13 mouse cellular contexts compared by ENCODE assay signal in the genomic region with DNA sequence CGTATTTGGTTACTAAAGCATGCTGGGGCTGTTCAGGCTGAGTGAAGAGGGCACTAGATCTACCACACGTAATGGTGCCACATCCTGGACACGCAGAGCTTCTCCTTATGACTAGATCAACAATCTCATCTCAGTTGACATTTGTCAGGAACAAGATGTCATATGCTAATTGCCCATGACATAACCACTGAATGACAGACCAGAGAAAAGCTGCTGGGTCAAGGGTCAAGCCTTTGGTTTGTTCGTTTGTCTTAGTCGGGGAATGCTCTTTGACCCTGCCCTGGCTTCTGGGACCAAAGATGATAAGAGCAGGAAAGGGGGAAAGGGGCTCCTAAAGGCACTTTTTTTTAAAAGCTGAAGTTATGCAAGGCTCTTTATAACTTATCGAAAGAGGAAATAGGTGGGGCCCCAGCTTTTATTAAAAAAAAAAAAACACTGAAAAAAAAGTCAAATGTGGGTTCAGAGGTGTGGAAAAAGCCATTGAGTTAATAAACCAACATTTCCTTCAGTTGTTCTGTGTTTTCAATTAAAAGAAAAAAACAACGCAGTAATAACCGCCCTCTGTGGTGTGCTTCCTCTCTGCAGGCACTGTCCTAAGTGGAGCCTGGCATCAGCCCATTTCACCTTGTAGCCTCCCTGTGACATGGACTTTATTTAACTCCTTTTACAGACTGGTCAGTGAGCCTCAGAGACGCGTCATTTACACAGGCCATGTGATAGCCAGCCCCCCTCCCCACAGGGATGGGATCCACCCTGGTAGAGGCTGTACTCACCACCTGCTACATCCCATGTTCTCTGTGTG. TPM values are rescaled to one million over a fixed set of nuclear protein-coding genes. Genes with fewer than 3 reads are reported as not detected.
A peak's percentile ranks its signal among the peaks of the same experiment; 100 is the strongest.
DNase-seq lines count a peak whose midpoint lies in the region; ATAC-seq and TF ChIP-seq lines count a peak whose summit lies in the region.
"Had no signal": no experiment of that assay in that cellular context is flagged by ENCODE, and none has a peak within 500 bp of the region (broad histone marks: within the 10 kb centered on the region; RNA-seq: fewer than 3 reads in every experiment).

No protein-coding gene starts in this region.

- peaks cover 5% of the 10 kb centered on the region; the same call in 1 of the 2 replicates for H3K4me1 ChIP-seq in liver, adult 2 months (ENCODE audit: control insufficient read depth, insufficient read depth, low read length)
- H3K4me1 ChIP-seq in liver, embryonic 11.5 days (replicated peaks; ENCODE audit: control insufficient read depth, insufficient read depth, low read length), result peaks cover 2% of the 10 kb centered on the region; the same call in 1 of the 2 replicates
- H3K4me1 ChIP-seq in forebrain, embryonic 16.5 days (replicated peaks; ENCODE audit: control insufficient read depth, insufficient read depth, low read length), result no peaks in the 10 kb centered on the region
- H3K4me1 ChIP-seq in hindbrain, postnatal 0 days (ENCODE audit: insufficient read depth, low read length), result no peaks in the 10 kb centered on the region
- H3K4me1 ChIP-seq: embryonic facial prominence, embryonic 12.5 days; forebrain, embryonic 15.5 days; hindbrain, embryonic 13.5 days; limb, embryonic 13.5 days; neural tube, embryonic 13.5 days had no signal

- no peak overlapping the region for H3K9ac ChIP-seq in liver, adult 2 months (ENCODE audit: low read depth, low read length)
- H3K9ac ChIP-seq in liver, embryonic 11.5 days (ENCODE audit: low read depth, low read length), result no peak overlapping the region
- H3K9ac ChIP-seq in forebrain, embryonic 16.5 days (replicated peaks; ENCODE audit: low read depth, low read length), result no peak overlapping the region
- no peak overlapping the region for H3K9ac ChIP-seq in hindbrain, postnatal 0 days (replicated peaks; ENCODE audit: low read length)
- H3K9ac ChIP-seq: embryonic facial prominence, embryonic 12.5 days; forebrain, embryonic 15.5 days; hindbrain, embryonic 13.5 days; limb, embryonic 13.5 days; neural tube, embryonic 13.5 days had no signal

- no peaks in the 10 kb centered on the region for H3K27me3 ChIP-seq in liver, adult 2 months (ENCODE audit: control insufficient read depth, insufficient read depth, low read length)
- H3K27me3 ChIP-seq in liver, embryonic 11.5 days (replicated peaks; ENCODE audit: control insufficient read depth, insufficient read depth, low read length), result no peaks in the 10 kb centered on the region
- H3K27me3 ChIP-seq in forebrain, embryonic 16.5 days (replicated peaks; ENCODE audit: control insufficient read depth, insufficient read depth, low read length), result no peaks in the 10 kb centered on the region
- no peaks in the 10 kb centered on the region for H3K27me3 ChIP-seq in hindbrain, postnatal 0 days (ENCODE audit: insufficient read depth, low read length)
- H3K27me3 ChIP-seq: embryonic facial prominence, embryonic 12.5 days; forebrain, embryonic 15.5 days; limb, embryonic 13.5 days; neural tube, embryonic 13.5 days had no signal

- no peak for TF ChIP-seq POLR2A in liver, adult 2 months (IDR thresholded peaks at IDR 0.05; ENCODE audit: extremely low read depth, insufficient read depth, low read length)

- H3K36me3 ChIP-seq in liver, adult 2 months (ENCODE audit: control insufficient read depth, insufficient read depth, low read length), result no peaks in the 10 kb centered on the region
- H3K36me3 ChIP-seq in liver, embryonic 11.5 days (ENCODE audit: control insufficient read depth, insufficient read depth, low read length), result no peaks in the 10 kb centered on the region
- H3K36me3 ChIP-seq in forebrain, embryonic 16.5 days (ENCODE audit: control insufficient read depth, insufficient read depth), result no peaks in the 10 kb centered on the region
- H3K36me3 ChIP-seq in hindbrain, postnatal 0 days (ENCODE audit: insufficient read depth, low read length), result no peaks in the 10 kb centered on the region
- H3K36me3 ChIP-seq: embryonic facial prominence, embryonic 12.5 days; forebrain, embryonic 15.5 days; hindbrain, embryonic 13.5 days; limb, embryonic 13.5 days; neural tube, embryonic 13.5 days had no signal

- no peaks in the 10 kb centered on the region for H3K9me3 ChIP-seq in liver, embryonic 11.5 days (ENCODE audit: control insufficient read depth, low read length)
- no peaks in the 10 kb centered on the region for H3K9me3 ChIP-seq in forebrain, embryonic 16.5 days (ENCODE audit: control insufficient read depth, low read length)
- H3K9me3 ChIP-seq in hindbrain, postnatal 0 days (ENCODE audit: low read length), result no peaks in the 10 kb centered on the region
- H3K9me3 ChIP-seq: embryonic facial prominence, embryonic 12.5 days; forebrain, embryonic 15.5 days; hindbrain, embryonic 13.5 days; limb, embryonic 13.5 days; neural tube, embryonic 13.5 days had no signal

- 31% methylated on average over 10 of the region's 10 CpGs for whole genome bisulfite sequencing in liver, adult 2 months
- WGBS in liver, embryonic 11.5 days, result 41% methylated on average over 10 of the region's 10 CpGs
- WGBS in forebrain, embryonic 16.5 days, result 73% methylated on average over 10 of the region's 10 CpGs
- WGBS in hindbrain, postnatal 0 days, result 39% methylated on average over 10 of the region's 10 CpGs

- ATAC-seq in liver, embryonic 11.5 days (replicated peaks; ENCODE audit: low FRiP score), result no peak
- ATAC-seq in CD4-positive, CD25-positive, alpha-beta regulatory T cell, adult 4 months, result peak; percentile 79
- ATAC-seq in forebrain, embryonic 16.5 days, result no peak
- no peak for ATAC-seq in hindbrain, postnatal 0 days
- ATAC-seq: forebrain, embryonic 15.5 days had no signal

- H3K4me2 ChIP-seq in liver, embryonic 11.5 days, result no peak overlapping the region
- no peak overlapping the region for H3K4me2 ChIP-seq in forebrain, embryonic 16.5 days (ENCODE audit: low read length)
- no peak overlapping the region for H3K4me2 ChIP-seq in hindbrain, postnatal 0 days (ENCODE audit: low read depth, low read length)
- H3K4me2 ChIP-seq: embryonic facial prominence, embryonic 12.5 days; forebrain, embryonic 15.5 days; hindbrain, embryonic 13.5 days; limb, embryonic 13.5 days; neural tube, embryonic 13.5 days had no signal

- H3K27ac ChIP-seq in liver, adult 2 months (replicated peaks; ENCODE audit: insufficient read depth, low read depth, low read length), result no peak overlapping the region
- no peak overlapping the region for H3K27ac ChIP-seq in liver, embryonic 11.5 days (ENCODE audit: low read depth, low read length)
- H3K27ac ChIP-seq in forebrain, embryonic 16.5 days (ENCODE audit: low read length), result no peak overlapping the region
- H3K27ac ChIP-seq in hindbrain, postnatal 0 days, result no peak overlapping the region
- H3K27ac ChIP-seq: embryonic facial prominence, embryonic 12.5 days; forebrain, embryonic 15.5 days; hindbrain, embryonic 13.5 days; limb, embryonic 13.5 days; neural tube, embryonic 13.5 days had no signal

- H3K79me2 ChIP-seq in liver, adult 2 months (ENCODE audit: control insufficient read depth, insufficient read depth, low read length), result no peaks in the 10 kb centered on the region

- DNase-seq in liver, adult 2 months (ENCODE audit: extremely low read depth, low read depth, low spot score), result peak; percentile 76
- DNase-seq in liver, embryonic 11.5 days (ENCODE audit: low spot score), result no peak
- peak; percentile 13 for DNase-seq in embryo, embryonic 11 days
- peak; percentile 74 to 75 for DNase-seq in natural killer cell, adult 2 months (ENCODE audit: low spot score in 2 of 2)
- no peak for DNase-seq in hindbrain, postnatal 0 days (ENCODE audit: low spot score)

- TF ChIP-seq CTCF in liver, adult 2 months (IDR thresholded peaks at IDR 0.05; ENCODE audit: low read depth, low read length), result no peak
- TF ChIP-seq CTCF in hindbrain, postnatal 0 days (IDR thresholded peaks at IDR 0.05; ENCODE audit: low read depth), result no peak

- H3K4me3 ChIP-seq in liver, adult 2 months (ENCODE audit: insufficient read depth, low read depth, low read length), result no peak overlapping the region
- no peak overlapping the region for H3K4me3 ChIP-seq in liver, embryonic 11.5 days (ENCODE audit: low read depth, low read length)
- no peak overlapping the region for H3K4me3 ChIP-seq in forebrain, embryonic 16.5 days (replicated peaks; ENCODE audit: low read length)
- H3K4me3 ChIP-seq in hindbrain, postnatal 0 days (ENCODE audit: low read length), result no peak overlapping the region
- H3K4me3 ChIP-seq: embryonic facial prominence, embryonic 12.5 days; forebrain, embryonic 15.5 days; hindbrain, embryonic 13.5 days; limb, embryonic 13.5 days; neural tube, embryonic 13.5 days had no signal

RNA-seq across cellular contexts. Expression of a gene that starts 24.5 kb away (rescaled TPM):
- total RNA-seq in liver, adult 2 months (2014; rRNA removed), result not detected in 2 replicates
- not detected in 2 replicates for polyA plus RNA-seq in liver, adult 2 months (2012; rRNA removed)
- 0.08 TPM in 1 of 2 replicates, not detected in the other for polyA plus RNA-seq in liver, embryonic 11.5 days (2014; fragmentation: Nextera tagmentation; extraction: Ambion mirVana)
- 1 to 10 TPM; 5.2 to 7.1 TPM for polyA plus RNA-seq in CD4-positive, CD25-positive, alpha-beta regulatory T cell, adult 4 months (2017; shearing (Covaris generic))
- polyA plus RNA-seq in forebrain, embryonic 16.5 days (2015; fragmentation: Nextera tagmentation; extraction: Ambion mirVana), result 0.10 TPM in 1 of 2 replicates, not detected in the other
- 0.04 TPM in 1 of 2 replicates, not detected in the other for total RNA-seq in hindbrain, postnatal 0 days (2014; rRNA removed)
- polyA plus RNA-seq in hindbrain, postnatal 0 days (2015; fragmentation: Nextera tagmentation; extraction: Ambion mirVana), result not detected in 2 replicates
- total RNA-seq: layer of hippocampus, adult 18-20 months had no signal
- polyA plus RNA-seq: forebrain, embryonic 15.5 days; hindbrain, embryonic 13.5 days; neural tube, embryonic 13.5 days had no signal

RNA-seq across cellular contexts. Expression of a gene that starts 25.5 kb away (rescaled TPM):
- 2.7 and 3.5 TPM in 2 replicates for total RNA-seq in liver, adult 2 months (2014; rRNA removed)
- 1.6 and 2.9 TPM in 2 replicates for polyA plus RNA-seq in liver, adult 2 months (2012; rRNA removed)
- 5.4 and 6.6 TPM in 2 replicates for polyA plus RNA-seq in liver, embryonic 11.5 days (2014; fragmentation: Nextera tagmentation; extraction: Ambion mirVana)
- 10 to 100 TPM; 38.8 to 66.0 TPM for polyA plus RNA-seq in CD4-positive, CD25-positive, alpha-beta regulatory T cell, adult 4 months (2017; shearing (Covaris generic))
- 0.52 TPM in 2 replicates for polyA plus RNA-seq in forebrain, embryonic 16.5 days (2015; fragmentation: Nextera tagmentation; extraction: Ambion mirVana)
- total RNA-seq in hindbrain, postnatal 0 days (2014; rRNA removed), result 1.4 and 1.5 TPM in 2 replicates
- 0.70 and 0.83 TPM in 2 replicates for polyA plus RNA-seq in hindbrain, postnatal 0 days (2015; fragmentation: Nextera tagmentation; extraction: Ambion mirVana)

Comparison
In these comparisons a context has a peak if more than half of its experiments do, and no peak if none do; other contexts are left out.
1. DNase-seq: peak in liver, adult 2 months (single experiment), embryo, embryonic 11 days (single experiment) and natural killer cell, adult 2 months (2 of 2); none in liver, embryonic 11.5 days (single experiment) and hindbrain, postnatal 0 days (single experiment).